Mouse (Mus musculus) frontal cortex, adult (tissue): Measurements from ENCODE around the gene Fkbp10.
A peak's percentile ranks its signal among the peaks of the same experiment; 100 is the strongest.

Experiments used
- ATAC-seq: cut with Nextera tagmentation; 2 replicates; pipeline ENCODE4 v1.9.2; 2017; ENCODE audit warnings: mild to moderate bottlenecking, moderate library complexity, mixed read lengths; ENCODE audit not compliant: low TSS enrichment

Fkbp10 gene

GRCm38 (mm10) chr11:100411736-100412135, 3.8 kb upstream of the Fkbp10 start:
- no peak for ATAC-seq

- ATAC-seq, result no peak
These were observed 2.0 kb upstream of the Fkbp10 start for GRCm38 (mm10) chr11:100413541-100413940.

- ATAC-seq, result peak; percentile 80
These were observed 1.2 kb upstream of the Fkbp10 start, which contains the start of gene P3h4 for GRCm38 (mm10) chr11:100414021-100414913. TSS of gene P3h4 (minus strand) at chr11:100414836.

- ATAC-seq, result no peak
These were observed 6.0 kb downstream of the Fkbp10 start for GRCm38 (mm10) chr11:100421537-100421936.

GRCm38 (mm10) chr11:100423836-100424235, 8.3 kb downstream of the Fkbp10 start:
- no peak for ATAC-seq

- no peak for ATAC-seq
These were observed 10.4 kb downstream of the Fkbp10 start for GRCm38 (mm10) chr11:100425851-100426250.

GRCm38 (mm10) chr11:100426820-100427219, 11.3 kb downstream of the Fkbp10 start:
- ATAC-seq, result no peak

GRCm38 (mm10) chr11:100428612-100429199, 13.2 kb downstream of the Fkbp10 start:
- ATAC-seq, result peak; percentile 20; the same call in 1 of the 2 replicates

GRCm38 (mm10) chr11:100430052-100430451, 14.6 kb downstream of the Fkbp10 start:
- no peak for ATAC-seq

GRCm38 (mm10) chr11:100432002-100432401, 16.5 kb downstream of the Fkbp10 start:
- no peak for ATAC-seq

- ATAC-seq, result no peak
These were observed 20.3 kb downstream of the Fkbp10 start for GRCm38 (mm10) chr11:100435678-100436246.

- ATAC-seq, result no peak
These were observed 22.4 kb downstream of the Fkbp10 start for GRCm38 (mm10) chr11:100437901-100438300.

- peak; percentile 93 for ATAC-seq
These were observed 25.4 kb downstream of the Fkbp10 start for GRCm38 (mm10) chr11:100440691-100441522.

GRCm38 (mm10) chr11:100441797-100442196, 26.3 kb downstream of the Fkbp10 start, which contains the start of the genes Nt5c3b and Klhl10:
TSS of gene Nt5c3b (minus strand) at chr11:100441808.
TSS of gene Klhl10 (plus strand) at chr11:100441917.
- ATAC-seq, result no peak

- no peak for ATAC-seq
These were observed 27.1 kb downstream of the Fkbp10 start for GRCm38 (mm10) chr11:100442625-100443024.

- ATAC-seq, result no peak
These were observed 41.8 kb downstream of the Fkbp10 start for GRCm38 (mm10) chr11:100457247-100457646.

- ATAC-seq, result no peak
These were observed 42.2 kb downstream of the Fkbp10 start for GRCm38 (mm10) chr11:100457711-100458110.

- ATAC-seq, result 0 out of 2 replicates have a peak, but pooled peaks have one; percentile 62
These were observed 47.2 kb downstream of the Fkbp10 start for GRCm38 (mm10) chr11:100462699-100463098.

- ATAC-seq, result no peak
These were observed 49.8 kb downstream of the Fkbp10 start for GRCm38 (mm10) chr11:100465229-100465792.

- no peak for ATAC-seq
These were observed 50.3 kb downstream of the Fkbp10 start for GRCm38 (mm10) chr11:100465833-100466232.
